ENCODE assay signal across 8 mouse cellular contexts in genomic region chr10:33950803-33951583, GRCm38 (mm10). TPM values are rescaled to one million over a fixed set of nuclear protein-coding genes. Genes with fewer than 3 reads are reported as not detected.
A peak's percentile ranks its signal among the peaks of the same experiment; 100 is the strongest.
DNase-seq lines count a peak whose midpoint lies in the region; ATAC-seq and TF ChIP-seq lines count a peak whose summit lies in the region.

Gene Zup1 (minus strand): TSS chr10:33951269.

- peak within 1 kb of the TSS; percentile 71 for H3K4me3 ChIP-seq in C2C12 (ENCODE audit: insufficient read depth, poor library complexity, severe bottlenecking)
- H3K4me3 ChIP-seq in erythroblast, embryonic 14.5 days (replicated peaks), result peak within 1 kb of the TSS; percentile 86
- H3K4me3 ChIP-seq in heart, embryonic 11.5 days (ENCODE audit: low read depth, low read length), result peak within 1 kb of the TSS; percentile 68
- peak within 1 kb of the TSS; percentile 63 for H3K4me3 ChIP-seq in kidney, embryonic 16.5 days (ENCODE audit: low read length)
- peak within 1 kb of the TSS; percentile 98 for H3K4me3 ChIP-seq in liver, adult 2 months (ENCODE audit: insufficient read depth, low read depth, low read length)
- H3K4me3 ChIP-seq in myocyte, result peak within 1 kb of the TSS; percentile 41

- DNase-seq in brain, embryonic 14.5 days (ENCODE audit: low read depth), result peak; percentile 96
- DNase-seq in liver, adult 2 months (ENCODE audit: extremely low read depth, low read depth, low spot score), result peak; percentile 84
- peak; percentile 93 for DNase-seq in splenic B cell, adult 2 months (ENCODE audit: low read depth, low spot score)

- peaks cover 22% of the 10 kb centered on the region for H3K4me1 ChIP-seq in erythroblast, embryonic 14.5 days (ENCODE audit: control insufficient read depth)
- H3K4me1 ChIP-seq in heart, embryonic 11.5 days (ENCODE audit: control insufficient read depth, insufficient read depth, low read length), result no peaks in the 10 kb centered on the region
- peaks cover 6% of the 10 kb centered on the region for H3K4me1 ChIP-seq in kidney, embryonic 16.5 days (ENCODE audit: insufficient read depth, low read length)
- no peaks in the 10 kb centered on the region; the same call in 1 of the 2 replicates for H3K4me1 ChIP-seq in liver, adult 2 months (ENCODE audit: control insufficient read depth, insufficient read depth, low read length)

- peak within 1 kb of the TSS; percentile 96 for H3K9ac ChIP-seq in heart, embryonic 11.5 days (ENCODE audit: low read depth, low read length)
- peak within 1 kb of the TSS; percentile 84 for H3K9ac ChIP-seq in kidney, embryonic 16.5 days (replicated peaks; ENCODE audit: low read length)
- peak within 1 kb of the TSS; percentile 98 for H3K9ac ChIP-seq in liver, adult 2 months (ENCODE audit: low read depth, low read length)

- H3K27me3 ChIP-seq in C2C12 (ENCODE audit: control insufficient read depth, insufficient read depth, insufficient read length) (no peaks in the 10 kb centered on the region), myocyte (ENCODE audit: control insufficient read depth, insufficient read depth, insufficient read length) (no peaks in the 10 kb centered on the region)
- H3K27me3 ChIP-seq in erythroblast, embryonic 14.5 days (ENCODE audit: control insufficient read depth), result no peaks in the 10 kb centered on the region
- H3K27me3 ChIP-seq in heart, embryonic 11.5 days (ENCODE audit: control insufficient read depth, insufficient read depth, low read length), result no peaks in the 10 kb centered on the region
- H3K27me3 ChIP-seq in kidney, embryonic 16.5 days (ENCODE audit: insufficient read depth, low read length), result no peaks in the 10 kb centered on the region
- no peaks in the 10 kb centered on the region for H3K27me3 ChIP-seq in liver, adult 2 months (ENCODE audit: control insufficient read depth, insufficient read depth, low read length)
- no peaks in the 10 kb centered on the region for H3K27me3 ChIP-seq in splenic B cell, adult 2 months (ENCODE audit: control insufficient read depth, insufficient read depth, low read length, poor library complexity, severe bottlenecking)

- H3K79me2 ChIP-seq in C2C12 (ENCODE audit: control insufficient read depth, insufficient read depth) (peaks cover 42% of the 10 kb centered on the region), myocyte (ENCODE audit: control insufficient read depth, insufficient read depth) (peaks cover 25% of the 10 kb centered on the region)
- H3K79me2 ChIP-seq in liver, adult 2 months (ENCODE audit: control insufficient read depth, insufficient read depth, low read length), result peaks cover 3% of the 10 kb centered on the region; the same call in 1 of the 2 replicates

- peak; percentile 57; the same call in 1 of the 2 replicates for TF ChIP-seq POLR2A in brain, embryonic 14.5 days (IDR thresholded peaks at IDR 0.05; ENCODE audit: borderline replicate concordance, extremely low read depth, insufficient read depth, insufficient read length, poor library complexity, severe bottlenecking)
- peak; percentile 52; the same call in 1 of the 2 replicates for TF ChIP-seq POLR2A in liver, adult 2 months (IDR thresholded peaks at IDR 0.05; ENCODE audit: extremely low read depth, insufficient read depth, low read length)
- peak; percentile 86 for TF ChIP-seq POLR2A in myocyte (IDR thresholded peaks at IDR 0.05; ENCODE audit: insufficient read length, low read depth)

- peak; percentile 90 for ATAC-seq in heart, embryonic 11.5 days (replicated peaks; ENCODE audit: insufficient number of reproducible peaks, low FRiP score, low TSS enrichment)
- peak; percentile 98 for ATAC-seq in kidney, embryonic 16.5 days (ENCODE audit: low FRiP score, low TSS enrichment)

- H3K79me3 ChIP-seq in C2C12 (ENCODE audit: low read depth), result peaks cover 26% of the 10 kb centered on the region

- TF ChIP-seq CTCF in C2C12 (IDR thresholded peaks at IDR 0.05; ENCODE audit: control insufficient read depth, insufficient read depth, insufficient read length), result no peak
- no peak for TF ChIP-seq CTCF in brain, embryonic 14.5 days (IDR thresholded peaks at IDR 0.05; ENCODE audit: borderline replicate concordance, extremely low read depth, insufficient read depth, insufficient read length)
- TF ChIP-seq CTCF in liver, adult 2 months (IDR thresholded peaks at IDR 0.05; ENCODE audit: low read depth, low read length), result no peak

- H3ac ChIP-seq in C2C12 (ENCODE audit: control insufficient read depth, insufficient read length, low read depth) (peak within 1 kb of the TSS; percentile 98), myocyte (ENCODE audit: control insufficient read depth, insufficient read length) (peak within 1 kb of the TSS; percentile 18)

- peaks cover 35% of the 10 kb centered on the region for H3K36me3 ChIP-seq in C2C12 (ENCODE audit: control insufficient read depth, insufficient read depth)
- peaks cover 19% of the 10 kb centered on the region for H3K36me3 ChIP-seq in erythroblast, embryonic 14.5 days (ENCODE audit: control insufficient read depth)
- H3K36me3 ChIP-seq in heart, embryonic 11.5 days (ENCODE audit: control insufficient read depth, insufficient read depth, low read length), result no peaks in the 10 kb centered on the region; the same call in 1 of the 2 replicates
- peaks cover 4% of the 10 kb centered on the region; the same call in 1 of the 2 replicates for H3K36me3 ChIP-seq in kidney, embryonic 16.5 days (ENCODE audit: insufficient read depth, low read length)
- H3K36me3 ChIP-seq in liver, adult 2 months (ENCODE audit: control insufficient read depth, insufficient read depth, low read length), result peaks cover 14% of the 10 kb centered on the region
- peaks cover 13% of the 10 kb centered on the region for H3K36me3 ChIP-seq in myocyte (ENCODE audit: control insufficient read depth, insufficient read depth)
- peaks cover 5% of the 10 kb centered on the region for H3K36me3 ChIP-seq in splenic B cell, adult 2 months (ENCODE audit: control insufficient read depth, insufficient read depth, low read length, poor library complexity, severe bottlenecking)

- H3K9me3 ChIP-seq in erythroblast, embryonic 14.5 days (ENCODE audit: control insufficient read depth, low read length), result no peaks in the 10 kb centered on the region
- H3K9me3 ChIP-seq in heart, embryonic 11.5 days (replicated peaks; ENCODE audit: control insufficient read depth, low read length), result no peaks in the 10 kb centered on the region
- no peaks in the 10 kb centered on the region for H3K9me3 ChIP-seq in kidney, embryonic 16.5 days (ENCODE audit: low read length)

- H3K4me2 ChIP-seq in heart, embryonic 11.5 days, result peak within 1 kb of the TSS; percentile 68
- peak within 1 kb of the TSS; percentile 82 for H3K4me2 ChIP-seq in kidney, embryonic 16.5 days (replicated peaks; ENCODE audit: low read depth, low read length)
- H3K4me2 ChIP-seq in myocyte (ENCODE audit: low read depth), result peak within 1 kb of the TSS; percentile 78

- 4% methylated on average over 42 of the region's 42 CpGs for WGBS in heart, embryonic 11.5 days (ENCODE audit: insufficient replicate concordance)
- 2% methylated on average over 42 of the region's 42 CpGs for WGBS in kidney, embryonic 16.5 days
- WGBS in liver, adult 2 months, result 3% methylated on average over 42 of the region's 42 CpGs

- H3K27ac ChIP-seq in heart, embryonic 11.5 days (ENCODE audit: low read depth, low read length), result peak within 1 kb of the TSS; percentile 72
- peak within 1 kb of the TSS; percentile 55 for H3K27ac ChIP-seq in kidney, embryonic 16.5 days (ENCODE audit: low read length)
- peak within 1 kb of the TSS; percentile 77 for H3K27ac ChIP-seq in liver, adult 2 months (replicated peaks; ENCODE audit: insufficient read depth, low read depth, low read length)

TF ChIP-seq in C2C12, 6 proteins besides CTCF, POLR2A, EP300 and RAD21:
- no peak for TF ChIP-seq MYOG (IDR thresholded peaks at IDR 0.05; ENCODE audit: control insufficient read depth, extremely low read depth, insufficient read length)
- TF ChIP-seq MAX (IDR thresholded peaks at IDR 0.05), result no peak
- TF ChIP-seq USF1 (IDR thresholded peaks at IDR 0.05; ENCODE audit: low read depth), result no peak
- TF ChIP-seq FOSL1 (IDR thresholded peaks at IDR 0.05; ENCODE audit: insufficient read depth, low read length, poor library complexity, severe bottlenecking), result no peak
- TF ChIP-seq CEBPB (IDR thresholded peaks at IDR 0.05; ENCODE audit: low read depth), result peak; percentile 43

TF ChIP-seq in myocyte, 11 proteins besides CTCF, POLR2A, EP300 and RAD21:
- TF ChIP-seq USF1 (IDR thresholded peaks at IDR 0.05; ENCODE audit: low read depth) (no peak), POLR2AphosphoS2 (IDR thresholded peaks at IDR 0.05; ENCODE audit: insufficient read length, low read depth) (peak; percentile 82), SRF (IDR thresholded peaks at IDR 0.05; ENCODE audit: control insufficient read depth, insufficient read length, low read depth) (no peak), MYOG (IDR thresholded peaks at IDR 0.05; ENCODE audit: control insufficient read depth in 1 of 3, insufficient read depth in 1 of 3, insufficient read length in 2 of 3, low read depth in 2 of 3) (no peak), TCF12 (IDR thresholded peaks at IDR 0.05; ENCODE audit: insufficient read depth, poor library complexity, severe bottlenecking) (no peak), MAX (IDR thresholded peaks at IDR 0.05; ENCODE audit: low read depth) (no peak), E2F4 (IDR thresholded peaks at IDR 0.05; ENCODE audit: insufficient read depth) (peak; percentile 20), CEBPB (IDR thresholded peaks at IDR 0.05; ENCODE audit: insufficient read depth, poor library complexity, severe bottlenecking) (0 out of 2 replicates have a peak, but pooled peaks have one; percentile 43), REST (IDR thresholded peaks at IDR 0.05; ENCODE audit: insufficient read depth, insufficient read length) (no peak)
TF ChIP-seq in myocyte: peak in this region for 3.

RNA-seq across cellular contexts. Expression of gene Zup1, which starts in this region (rescaled TPM):
- polyA plus RNA-seq in C2C12 (2012; fragmentation: generic; extraction: Trizol) (1.7 TPM), myocyte (2012; fragmentation: generic; extraction: Trizol) (2.2 TPM)
- 12.3 and 13.1 TPM in 2 replicates for polyA plus RNA-seq in brain, embryonic 14.5 days (2012; rRNA removed)
- 0.05 and 0.23 TPM in 2 replicates for polyA plus RNA-seq in erythroblast, embryonic 14.5 days (2012)
- polyA plus RNA-seq in heart, embryonic 11.5 days (2014; fragmentation: Nextera tagmentation; extraction: Ambion mirVana), result 13.3 and 16.2 TPM in 2 replicates
- 19.9 and 22.0 TPM in 2 replicates for polyA plus RNA-seq in kidney, embryonic 16.5 days (2015; fragmentation: Nextera tagmentation; extraction: Ambion mirVana)
- 8.0 and 10.8 TPM in 2 replicates for total RNA-seq in liver, adult 2 months (2014; rRNA removed)
- polyA plus RNA-seq in liver, adult 2 months (2012; rRNA removed), result 2.2 and 2.3 TPM in 2 replicates

Comparison
In these comparisons a context has a peak if more than half of its experiments do, and no peak if none do; other contexts are left out.
1. Peak in every context shown above with its lines: DNase-seq, ATAC-seq, H3K4me3 ChIP-seq and H3K27ac ChIP-seq.
2. H3K4me3 ChIP-seq: peak in every context shown above with its lines; median percentile 98 in liver, adult 2 months; 86 in erythroblast, embryonic 14.5 days; 71 in C2C12; 68 in heart, embryonic 11.5 days; 63 in kidney, embryonic 16.5 days; 41 in myocyte.